Mouse (Mus musculus) embryonic facial prominence, embryonic 15.5 days (tissue): ENCODE data around the gene Sdccag8. TPM values are rescaled to one million over a fixed set of nuclear protein-coding genes. Genes with fewer than 3 reads are reported as not detected.

Source experiments
- ATAC-seq: fragments of 200-750 bp; cut with Nextera tagmentation; 2 replicates; pipeline ENCODE4 v1.8.0; 2017; ENCODE audit warnings: low read depth, moderate TSS enrichment; ENCODE audit not compliant: insufficient number of reproducible peaks, low FRiP score, low TSS enrichment
- H3K27ac ChIP-seq: fragments of 300-500 bp; sonication (generic); replicated peaks from 2 replicates; pipeline ENCODE4 v1.5.1; 2015; ENCODE audit warnings: mild to moderate bottlenecking, inconsistent platforms
- H3K27me3 ChIP-seq: fragments of 300-500 bp; sonication (generic); 2 replicates; pipeline ENCODE4 v1.6.1; 2015; ENCODE audit warnings: inconsistent platforms
- H3K36me3 ChIP-seq: fragments of 300-500 bp; sonication (generic); 2 replicates; pipeline ENCODE4 v1.6.1; 2015; ENCODE audit warnings: mild to moderate bottlenecking, inconsistent platforms
- H3K4me1 ChIP-seq: fragments of 300-500 bp; sonication (generic); 2 replicates; pipeline ENCODE4 v1.6.1; 2015; ENCODE audit warnings: inconsistent platforms
- H3K4me2 ChIP-seq: fragments of 300-500 bp; sonication (generic); replicated peaks from 2 replicates; pipeline ENCODE4 v1.6.1; 2015; ENCODE audit warnings: mild to moderate bottlenecking, inconsistent platforms
- H3K4me3 ChIP-seq: fragments of 300-500 bp; sonication (generic); replicated peaks from 2 replicates; pipeline ENCODE4 v1.5.1; 2015; ENCODE audit warnings: mild to moderate bottlenecking, inconsistent platforms
- H3K9ac ChIP-seq: fragments of 300-500 bp; sonication (generic); 2 replicates; pipeline ENCODE4 v1.6.1; 2015; ENCODE audit warnings: inconsistent platforms
- H3K9me3 ChIP-seq: fragments of 300-500 bp; sonication (generic); replicated peaks from 2 replicates; pipeline ENCODE4 v1.6.1; 2016; ENCODE audit warnings: inconsistent platforms
- WGBS: fragments of 180-500 bp; shearing (Covaris S2); methylation state at CpG from one replicate; pipeline ENCODE4 v1.1.7; 2015; 5-methylcytosine and 5-hydroxymethylcytosine counted together
- polyA plus RNA-seq: library from polyadenylated mRNA; unstranded; fragments of >200 nt; fragmentation: Nextera tagmentation; extraction: Ambion mirVana; gene quantifications from 2 replicates; pipeline ENCODE4 v1.2.1, GENCODE M21; 2015

The Sdccag8 gene
- polyA plus RNA-seq, 1 experiment from 2014 or later = 21.4 TPM

DNA sequence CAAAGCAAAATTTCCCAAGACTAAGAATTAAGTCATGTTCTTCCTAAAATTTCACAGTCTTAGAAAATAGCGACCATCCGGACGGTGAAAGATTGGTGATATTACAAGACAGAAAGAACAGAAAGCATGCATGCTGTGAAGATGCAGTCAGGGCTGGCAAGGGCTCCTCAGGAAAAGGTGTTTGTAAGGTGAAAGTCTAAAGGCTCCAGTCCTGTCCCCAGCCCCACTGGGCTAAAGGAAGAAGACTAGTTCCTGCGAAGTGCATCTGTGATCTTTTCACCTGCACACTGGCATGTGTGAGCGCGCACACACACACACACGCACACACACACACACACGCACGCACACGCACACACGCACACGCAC lies 130.7 kb downstream of the Sdccag8 start:
- ATAC-seq = no peak
- WGBS = 83% methylated on average over 12 of the region's 12 CpGs
- H3K9me3 ChIP-seq = no peaks in the 10 kb centered on the region

DNA sequence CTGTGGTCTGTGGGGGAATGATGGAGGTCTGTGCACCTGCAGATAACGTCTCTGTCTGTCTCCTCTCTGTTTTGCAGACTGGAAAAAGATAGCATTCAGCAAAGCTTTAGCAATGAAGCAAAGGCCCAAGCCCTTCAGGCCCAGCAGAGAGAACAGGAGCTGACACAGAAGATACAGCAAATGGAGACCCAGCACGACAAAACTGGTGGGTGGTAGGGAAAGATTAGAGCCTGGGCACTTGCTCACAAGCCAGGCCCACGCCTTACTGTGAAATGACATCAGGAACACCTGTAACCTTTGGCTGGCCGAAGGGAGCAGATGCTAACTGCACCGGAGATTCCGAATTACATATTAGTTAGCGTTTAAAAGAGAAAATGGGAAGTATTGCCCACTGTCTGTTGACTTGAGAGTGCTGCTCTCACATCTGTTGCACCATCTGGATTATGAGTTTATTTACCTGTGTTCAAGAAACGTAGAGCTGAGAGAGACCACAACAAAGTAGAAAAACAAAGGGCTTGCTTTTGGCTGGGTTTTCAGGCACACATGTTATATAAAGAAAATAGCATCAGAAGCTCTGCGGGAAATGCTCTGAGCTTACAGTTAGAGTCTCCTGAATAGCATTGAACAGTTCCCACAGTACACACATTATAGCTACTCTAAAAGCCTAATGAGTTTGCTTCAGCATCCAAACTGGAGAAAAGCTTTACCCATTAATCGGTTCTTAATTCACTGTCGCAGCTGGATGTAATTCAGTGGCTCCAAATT lies 131.8 kb downstream of the Sdccag8 start:
- WGBS = 68% methylated on average over 11 of the region's 11 CpGs
- Histone ChIP-seq H3K4me3 (no peak overlapping the region), H3K27ac (no peak overlapping the region), H3K9ac (no peak overlapping the region), H3K4me2 (no peak overlapping the region), H3K36me3 (no peaks in the 10 kb centered on the region), H3K9me3 (no peaks in the 10 kb centered on the region), H3K27me3 (no peaks in the 10 kb centered on the region), H3K4me1 (no peaks in the 10 kb centered on the region)
- ATAC-seq = no peak

More for the DNA sequence above, 130.7 kb downstream of the Sdccag8 start:
- H3K27ac ChIP-seq = no peak overlapping the region
- H3K4me1 ChIP-seq = no peaks in the 10 kb centered on the region
- H3K36me3 ChIP-seq = no peaks in the 10 kb centered on the region
- no peaks in the 10 kb centered on the region for H3K27me3 ChIP-seq
- no peak overlapping the region for H3K4me3 ChIP-seq
- no peak overlapping the region for H3K4me2 ChIP-seq
- H3K9ac ChIP-seq = no peak overlapping the region

DNA sequence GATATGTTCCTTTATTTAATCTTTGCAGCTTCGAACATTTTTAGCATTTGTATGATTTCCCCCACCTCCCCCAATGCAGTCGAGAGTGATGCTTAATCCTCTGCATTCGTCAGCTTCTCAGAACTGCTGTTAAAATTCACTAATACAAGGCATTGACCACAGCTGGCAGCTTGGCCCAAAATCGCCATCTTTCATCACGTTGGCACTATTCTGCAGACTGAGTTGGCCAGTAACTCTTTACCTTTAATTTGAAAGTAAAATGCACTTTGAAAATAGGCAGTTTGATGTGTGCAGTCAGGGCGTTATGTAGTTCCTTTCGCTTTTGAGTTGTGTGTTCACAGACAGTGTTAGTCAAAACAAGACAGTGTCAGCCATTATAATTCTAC lies 132.3 kb downstream of the Sdccag8 start:
- Histone ChIP-seq H3K9ac (no peak overlapping the region), H3K27me3 (no peaks in the 10 kb centered on the region), H3K27ac (no peak overlapping the region), H3K36me3 (no peaks in the 10 kb centered on the region), H3K4me3 (no peak overlapping the region), H3K4me2 (no peak overlapping the region), H3K9me3 (no peaks in the 10 kb centered on the region), H3K4me1 (no peaks in the 10 kb centered on the region)
- ATAC-seq = no peak
- WGBS = 68% methylated on average over 7 of the region's 7 CpGs

DNA sequence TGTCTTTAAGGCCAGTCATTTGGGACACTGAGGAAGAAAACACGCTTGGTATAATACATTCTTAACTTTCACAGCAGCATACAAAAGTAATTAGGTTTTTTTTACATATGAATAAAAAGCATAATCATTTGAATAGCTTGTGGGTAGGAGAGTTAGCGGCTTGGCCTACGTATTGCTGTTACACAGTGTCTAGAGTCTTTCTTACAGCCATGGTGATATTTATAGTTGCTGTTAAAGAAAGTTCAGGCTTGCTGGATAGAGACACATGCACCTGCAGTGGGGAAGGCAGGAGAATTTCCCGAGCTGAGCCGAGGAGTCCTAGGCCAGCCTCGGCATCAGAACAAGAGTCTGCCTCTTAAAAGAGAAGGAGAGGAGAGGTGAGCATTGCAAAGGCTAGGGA lies 134.4 kb downstream of the Sdccag8 start:
- H3K4me2 ChIP-seq = no peak overlapping the region
- no peak overlapping the region for H3K9ac ChIP-seq
- no peaks in the 10 kb centered on the region for H3K36me3 ChIP-seq
- WGBS = 74% methylated on average over 6 of the region's 6 CpGs
- H3K27ac ChIP-seq = no peak overlapping the region
- no peaks in the 10 kb centered on the region for H3K9me3 ChIP-seq
- no peaks in the 10 kb centered on the region for H3K4me1 ChIP-seq
- H3K27me3 ChIP-seq = no peaks in the 10 kb centered on the region
- no peak overlapping the region for H3K4me3 ChIP-seq
- no peak for ATAC-seq

DNA sequence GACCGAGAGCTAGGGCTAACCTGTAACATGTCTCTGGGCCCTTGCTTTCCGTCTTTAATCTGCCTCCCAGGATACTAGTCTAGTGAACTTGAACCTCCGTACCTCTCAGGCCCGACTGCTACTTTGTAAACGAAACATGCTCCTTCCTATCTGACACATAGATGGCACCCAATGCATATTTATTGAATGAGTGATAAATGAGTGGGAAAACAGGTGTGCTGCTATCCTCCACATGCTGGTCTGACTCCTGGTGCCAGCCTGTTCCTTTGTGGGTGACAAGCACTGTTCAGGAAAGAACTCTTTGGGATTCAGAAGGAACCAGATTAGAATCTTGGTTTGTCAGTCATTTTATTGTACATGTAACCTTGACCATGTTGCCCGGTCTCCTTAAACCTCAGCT lies 134.9 kb downstream of the Sdccag8 start:
- 83% methylated on average over 6 of the region's 6 CpGs for WGBS
- Histone ChIP-seq H3K9ac (no peak overlapping the region), H3K27ac (no peak overlapping the region), H3K27me3 (no peaks in the 10 kb centered on the region), H3K4me3 (no peak overlapping the region), H3K4me1 (no peaks in the 10 kb centered on the region), H3K36me3 (no peaks in the 10 kb centered on the region), H3K9me3 (no peaks in the 10 kb centered on the region), H3K4me2 (no peak overlapping the region)
- no peak for ATAC-seq

DNA sequence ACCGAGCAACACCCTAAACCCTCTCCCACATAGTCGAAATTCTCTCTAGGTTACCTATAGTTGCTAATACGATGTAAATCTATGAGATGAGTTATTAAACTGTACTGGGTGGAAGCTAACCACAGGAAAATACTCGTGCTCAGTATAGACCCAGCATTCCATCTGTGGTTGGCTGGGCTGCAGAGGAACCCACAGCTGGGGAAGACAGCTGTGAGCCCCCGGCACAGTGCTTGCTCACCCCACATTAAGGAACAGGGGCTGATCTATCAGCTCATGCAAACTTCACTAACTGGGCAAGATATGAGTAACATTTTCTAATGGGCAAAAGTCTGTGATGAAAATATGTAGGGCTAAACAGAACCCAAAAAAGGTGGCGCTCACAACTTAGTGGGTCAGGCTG lies 135.6 kb downstream of the Sdccag8 start:
- Histone ChIP-seq H3K4me1 (no peaks in the 10 kb centered on the region), H3K27me3 (no peaks in the 10 kb centered on the region), H3K4me2 (no peak overlapping the region), H3K27ac (no peak overlapping the region), H3K9ac (no peak overlapping the region), H3K36me3 (no peaks in the 10 kb centered on the region), H3K9me3 (no peaks in the 10 kb centered on the region), H3K4me3 (no peak overlapping the region)
- ATAC-seq = no peak
- WGBS = 74% methylated on average over 6 of the region's 6 CpGs

DNA sequence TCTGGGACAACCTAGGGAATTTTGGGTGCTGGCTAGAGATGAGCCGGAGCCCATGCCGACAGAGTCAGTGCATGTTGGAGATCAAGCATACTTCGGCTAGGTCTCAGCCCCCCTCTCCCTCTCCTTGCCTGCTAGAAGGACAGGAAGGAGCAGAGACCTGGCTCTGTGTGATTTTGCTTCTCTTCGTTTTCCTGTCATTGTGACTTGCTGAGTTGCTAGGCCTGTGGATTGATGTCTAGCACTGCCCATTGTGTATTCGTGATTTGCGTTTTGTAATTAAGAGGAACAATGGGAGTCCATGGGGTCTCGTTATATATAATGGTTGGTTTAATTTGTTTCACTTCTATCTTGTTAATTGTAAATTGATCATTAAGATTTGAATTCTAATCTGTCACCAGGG lies 137.4 kb downstream of the Sdccag8 start:
- H3K27ac ChIP-seq = no peak overlapping the region
- H3K4me2 ChIP-seq = no peak overlapping the region
- no peaks in the 10 kb centered on the region for H3K4me1 ChIP-seq
- ATAC-seq = no peak
- WGBS = 63% methylated on average over 7 of the region's 7 CpGs
- H3K9ac ChIP-seq = no peak overlapping the region
- no peaks in the 10 kb centered on the region for H3K27me3 ChIP-seq
- H3K36me3 ChIP-seq = peaks cover 5% of the 10 kb centered on the region; the same call in 1 of the 2 replicates
- no peak overlapping the region for H3K4me3 ChIP-seq
- H3K9me3 ChIP-seq = no peaks in the 10 kb centered on the region

DNA sequence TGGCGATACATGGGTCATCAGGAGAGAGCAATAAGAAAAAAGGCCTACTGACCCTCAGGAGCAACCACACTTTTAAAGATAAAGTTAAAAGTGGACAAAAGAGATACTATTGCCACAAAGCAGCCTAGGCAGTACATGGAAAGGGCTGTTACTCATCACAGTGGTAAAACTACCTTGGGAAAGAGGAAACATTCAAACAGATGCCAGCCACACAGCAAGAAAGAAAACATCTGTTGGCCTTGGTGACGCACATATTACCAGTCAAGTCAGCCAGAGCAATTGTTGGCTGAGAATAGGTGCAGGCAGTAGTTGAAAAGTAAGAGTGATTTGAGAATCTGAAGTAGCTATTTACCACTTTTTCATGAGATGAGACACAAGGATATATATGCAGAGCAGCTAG lies 143.9 kb downstream of the Sdccag8 start:
- no peaks in the 10 kb centered on the region for H3K4me1 ChIP-seq
- peaks cover 5% of the 10 kb centered on the region; the same call in 1 of the 2 replicates for H3K36me3 ChIP-seq
- H3K4me3 ChIP-seq = no peak overlapping the region
- H3K4me2 ChIP-seq = no peak overlapping the region
- H3K27ac ChIP-seq = no peak overlapping the region
- H3K9ac ChIP-seq = no peak overlapping the region
- 75% methylated on average over 2 of the region's 2 CpGs for WGBS
- ATAC-seq = no peak
- H3K27me3 ChIP-seq = no peaks in the 10 kb centered on the region
- no peaks in the 10 kb centered on the region for H3K9me3 ChIP-seq

DNA sequence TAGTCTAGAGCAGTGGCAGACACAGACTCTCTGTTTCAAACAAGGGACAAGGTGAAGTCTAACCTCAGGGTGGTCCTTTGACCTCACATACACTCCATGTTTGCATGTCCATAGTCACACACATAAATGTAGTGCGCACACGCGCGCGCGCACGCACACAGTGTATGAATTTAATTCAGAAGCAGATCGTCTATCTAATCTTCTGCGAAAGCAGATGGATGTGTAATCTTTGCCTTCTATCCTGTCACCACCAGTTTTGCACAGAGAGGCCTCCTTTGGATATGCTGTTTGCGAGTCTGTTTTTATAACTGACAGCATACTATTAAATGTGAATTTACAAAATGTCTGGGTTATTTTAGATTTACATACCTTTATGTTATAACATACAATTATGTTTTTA lies 147.3 kb downstream of the Sdccag8 start:
- no peak overlapping the region for H3K4me2 ChIP-seq
- WGBS = 94% methylated on average over 10 of the region's 10 CpGs
- H3K9ac ChIP-seq = no peak overlapping the region
- H3K4me1 ChIP-seq = no peaks in the 10 kb centered on the region
- no peaks in the 10 kb centered on the region for H3K9me3 ChIP-seq
- no peak overlapping the region for H3K27ac ChIP-seq
- H3K36me3 ChIP-seq = 0 out of 2 replicates have a peak, but pooled peaks cover under 1% of the 10 kb centered on the region
- H3K4me3 ChIP-seq = no peak overlapping the region
- ATAC-seq = no peak
- H3K27me3 ChIP-seq = no peaks in the 10 kb centered on the region

DNA sequence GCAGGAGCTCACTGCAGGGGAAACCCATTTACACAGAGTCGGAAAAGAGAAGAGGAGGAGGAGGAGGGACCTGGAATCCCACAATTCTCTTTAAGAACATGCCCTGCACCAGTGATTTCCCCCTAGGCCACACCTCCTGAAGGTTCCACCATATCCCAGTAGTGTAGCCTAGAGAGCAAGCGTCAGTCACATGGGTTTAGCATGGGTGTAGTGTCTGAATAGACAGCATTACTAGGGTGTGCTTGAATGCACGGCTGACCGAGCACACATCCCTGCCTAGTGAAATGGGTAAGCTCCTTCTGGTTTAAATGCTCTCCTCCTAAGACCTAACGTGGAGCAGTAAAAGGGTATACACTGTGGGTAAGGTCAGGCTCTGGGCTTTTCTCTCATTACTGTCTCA lies 148.4 kb downstream of the Sdccag8 start:
- Histone ChIP-seq H3K9ac (no peak overlapping the region), H3K4me2 (no peak overlapping the region), H3K27me3 (no peaks in the 10 kb centered on the region), H3K9me3 (no peaks in the 10 kb centered on the region), H3K27ac (no peak overlapping the region), H3K4me1 (no peaks in the 10 kb centered on the region), H3K4me3 (no peak overlapping the region), H3K36me3 (no peaks in the 10 kb centered on the region)
- no peak for ATAC-seq
- WGBS = 73% methylated on average over 5 of the region's 5 CpGs

DNA sequence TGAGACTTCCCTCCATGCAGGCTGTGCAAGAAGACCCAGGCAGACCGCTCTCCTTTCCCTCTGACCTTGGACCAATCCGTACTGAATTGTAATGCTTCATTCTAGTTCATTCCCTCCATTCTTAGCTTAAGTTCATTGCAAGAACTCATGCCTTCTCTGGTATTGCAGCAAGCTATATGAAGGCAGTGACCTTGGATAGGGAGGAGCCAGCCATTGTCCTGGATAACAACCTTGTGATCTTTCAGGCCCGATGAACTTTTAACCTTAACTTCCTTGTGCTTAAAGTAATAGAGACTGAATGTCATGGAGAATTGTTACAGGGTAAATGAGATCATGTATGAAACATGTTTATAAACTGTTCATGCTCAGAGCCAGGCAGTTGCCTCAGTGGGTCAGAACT lies 152.8 kb downstream of the Sdccag8 start:
- H3K27ac ChIP-seq = no peak overlapping the region
- H3K9ac ChIP-seq = no peak overlapping the region
- 89% methylated on average over 3 of the region's 3 CpGs for WGBS
- H3K4me3 ChIP-seq = no peak overlapping the region
- no peak for ATAC-seq
- H3K4me2 ChIP-seq = no peak overlapping the region
- no peaks in the 10 kb centered on the region for H3K27me3 ChIP-seq
- no peaks in the 10 kb centered on the region for H3K9me3 ChIP-seq
- H3K4me1 ChIP-seq = no peaks in the 10 kb centered on the region
- no peaks in the 10 kb centered on the region for H3K36me3 ChIP-seq
